Mouse (Mus musculus): ENCODE results near the gene Rassf3.

DNA sequence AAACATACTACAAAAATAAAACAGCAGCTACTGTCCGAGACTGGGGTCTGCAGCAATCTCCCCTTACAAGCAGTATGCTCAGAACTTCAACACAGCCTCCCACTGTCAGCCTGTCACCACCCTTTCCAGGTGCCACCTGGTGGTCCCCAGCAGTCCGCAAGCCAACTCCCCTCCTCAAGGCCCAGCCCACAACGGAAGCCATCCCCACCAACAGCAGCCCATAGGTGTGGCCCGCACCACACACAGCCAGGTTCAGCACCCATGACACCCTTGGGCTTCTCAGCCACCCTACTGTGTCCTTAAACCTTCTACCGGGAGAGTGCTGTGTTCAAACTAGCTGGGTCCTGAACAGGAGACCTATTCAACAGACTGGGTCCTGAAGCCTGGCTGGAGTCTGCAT, 51.1 kb downstream of the Rassf3 start:
- TF ChIP-seq CTCF (conservative IDR thresholded peaks at IDR 0.05; ENCODE audit: low read length) (no peak), POU5F1 (IDR thresholded peaks at IDR 0.05; ENCODE audit: borderline replicate concordance, low read length) (no peak), NANOG (IDR thresholded peaks at IDR 0.05; ENCODE audit: borderline replicate concordance, low read length) (no peak)
